Mouse (Mus musculus) liver, postnatal 0 days (tissue): ENCODE data around the gene Epor. TPM values are rescaled to one million over a fixed set of nuclear protein-coding genes. Genes with fewer than 3 reads are reported as not detected.

Experiments
- ATAC-seq: fragments of 200-750 bp; cut with Nextera tagmentation; 2 replicates; pipeline ENCODE4 v1.8.0; 2017; ENCODE audit warnings: mild to moderate bottlenecking, moderate library complexity
- DNase-seq: peaks from one replicate; pipeline ENCODE4 v3.0.0-alpha.2; 2016
- H3K27ac ChIP-seq: fragments of 300-500 bp; sonication (generic); 2 replicates; pipeline ENCODE4 v1.5.1; 2014; ENCODE audit warnings: antibody characterized with exemption, moderate library complexity, mild to moderate bottlenecking, low read depth
- H3K27me3 ChIP-seq: fragments of 300-500 bp; sonication (generic); 2 replicates; pipeline ENCODE4 v1.6.1; 2014; ENCODE audit warnings: low read length, control low read depth, mixed read lengths; ENCODE audit not compliant: insufficient read depth
- H3K36me3 ChIP-seq: fragments of 300-500 bp; sonication (generic); replicated peaks from 2 replicates; pipeline ENCODE4 v1.6.1; 2014; ENCODE audit warnings: mild to moderate bottlenecking, control low read depth, low read length, moderate library complexity, mixed read lengths; ENCODE audit not compliant: insufficient read depth
- H3K4me1 ChIP-seq: fragments of 300-500 bp; sonication (generic); 2 replicates; pipeline ENCODE4 v1.6.1; 2014; ENCODE audit warnings: antibody characterized with exemption, mild to moderate bottlenecking, control low read depth; ENCODE audit not compliant: insufficient read depth
- H3K4me2 ChIP-seq: fragments of 300-500 bp; sonication (generic); 2 replicates; pipeline ENCODE4 v1.6.1; 2014; ENCODE audit warnings: low read depth, mild to moderate bottlenecking, low read length, moderate library complexity, mixed read lengths
- H3K4me3 ChIP-seq: fragments of 300-500 bp; sonication (generic); 2 replicates; pipeline ENCODE4 v1.5.1; 2014; ENCODE audit warnings: low read depth, low read length
- H3K9ac ChIP-seq: fragments of 300-500 bp; sonication (generic); replicated peaks from 2 replicates; pipeline ENCODE4 v1.6.1; 2014; ENCODE audit warnings: mild to moderate bottlenecking, moderate library complexity
- H3K9me3 ChIP-seq: fragments of 300-500 bp; sonication (generic); 2 replicates; pipeline ENCODE4 v1.6.1; 2016; ENCODE audit warnings: mild to moderate bottlenecking, control low read depth, low read length, mixed read lengths
- CTCF ChIP-seq: sonication (generic); IDR thresholded peaks from 2 replicates; pipeline ENCODE4 v1.5.1; 2016; ENCODE audit warnings: antibody characterized with exemption, low read depth
- EP300 ChIP-seq: IDR thresholded peaks from 2 replicates; pipeline ENCODE4 v1.6.1; 2016; ENCODE audit warnings: antibody characterized with exemption, low read depth, mild to moderate bottlenecking
- WGBS: fragments of 180-500 bp; shearing (Covaris S2); extraction: QIAGEN DNeasy Blood & Tissue Kit; methylation state at CpG from one replicate; pipeline ENCODE4 v1.1.7; 2014; ENCODE audit not compliant: insufficient replicate concordance; 5-methylcytosine and 5-hydroxymethylcytosine counted together
- polyA plus RNA-seq: library from polyadenylated mRNA; unstranded; fragments of >200 nt; fragmentation: Nextera tagmentation; extraction: Ambion mirVana; gene quantifications from 2 replicates; pipeline ENCODE4 v1.2.1, GENCODE M21; 2015

Gene Epor
- polyA plus RNA-seq, 1 experiment from 2014 or later, result 41.6 TPM

DNA sequence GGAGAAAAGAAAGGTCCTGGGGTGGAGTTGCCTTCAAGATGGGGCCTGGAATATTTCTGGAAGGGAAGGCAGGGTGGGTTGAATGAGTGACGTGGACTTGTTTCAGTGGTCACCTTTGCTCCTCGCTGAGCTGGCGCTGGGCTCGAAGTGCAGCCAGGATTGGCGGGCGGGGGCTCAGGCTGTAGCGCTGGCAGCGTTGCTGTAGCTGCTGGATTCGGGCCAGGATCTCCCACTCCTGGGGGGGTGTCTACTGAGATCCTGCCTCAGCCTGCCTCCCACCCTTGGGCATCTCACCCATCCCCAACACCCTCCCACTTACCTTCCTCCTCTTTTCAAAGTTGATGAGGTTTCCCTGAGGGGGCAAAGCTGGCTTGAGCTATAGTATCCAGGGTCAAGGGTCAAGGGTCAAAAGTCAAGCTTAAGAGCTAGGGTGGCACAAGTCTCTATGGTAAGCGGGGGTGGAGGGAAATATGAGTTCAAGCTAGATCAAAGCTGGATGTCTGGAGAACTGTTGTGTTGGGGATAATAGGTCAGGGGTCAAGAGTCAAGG is 13.4 kb upstream of the Epor start:
- DNase-seq (no peak), ATAC-seq (no peak)
- WGBS, result 79% methylated on average over 9 of the region's 10 CpGs
- no peak overlapping the region for H3K9ac ChIP-seq
- TF ChIP-seq EP300, result no peak
- no peak for TF ChIP-seq CTCF
- no peaks in the 10 kb centered on the region for H3K36me3 ChIP-seq
- H3K27me3 ChIP-seq, result 0 out of 2 replicates have a peak, but pooled peaks cover 6% of the 10 kb centered on the region
- no peak overlapping the region for H3K4me2 ChIP-seq
- H3K27ac ChIP-seq, result no peak overlapping the region
- no peaks in the 10 kb centered on the region for H3K9me3 ChIP-seq
- H3K4me1 ChIP-seq, result no peaks in the 10 kb centered on the region
- no peak overlapping the region for H3K4me3 ChIP-seq

DNA sequence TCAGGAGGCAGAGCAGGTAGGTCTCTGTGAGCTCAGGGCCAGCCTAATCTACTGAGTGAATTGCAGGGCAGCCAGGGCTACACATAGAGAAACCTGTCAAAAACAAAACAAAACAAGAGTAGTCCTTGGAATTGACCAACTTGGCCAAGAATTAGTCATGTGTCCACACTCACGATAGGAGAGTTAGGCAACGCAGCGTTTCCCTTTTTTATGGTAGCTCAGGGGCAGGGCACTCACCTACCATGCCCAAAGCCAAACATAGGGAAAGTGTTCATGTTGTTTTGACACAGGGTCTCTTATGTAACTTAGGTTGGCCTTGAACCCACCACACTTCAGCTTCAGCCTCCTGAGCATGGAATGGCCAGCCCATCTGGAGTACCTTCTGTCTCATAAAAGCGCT is 6.0 kb upstream of the Epor start:
- 61% methylated on average over 4 of the region's 4 CpGs for WGBS
- Histone ChIP-seq H3K4me2 (no peak overlapping the region), H3K4me1 (peaks cover under 1% of the 10 kb centered on the region), H3K9ac (no peak overlapping the region), H3K36me3 (no peaks in the 10 kb centered on the region), H3K9me3 (no peaks in the 10 kb centered on the region), H3K27me3 (no peaks in the 10 kb centered on the region), H3K4me3 (no peak overlapping the region), H3K27ac (no peak overlapping the region)
- DNase-seq, result no peak
- TF ChIP-seq CTCF (no peak), EP300 (no peak)
- no peak for ATAC-seq

DNA sequence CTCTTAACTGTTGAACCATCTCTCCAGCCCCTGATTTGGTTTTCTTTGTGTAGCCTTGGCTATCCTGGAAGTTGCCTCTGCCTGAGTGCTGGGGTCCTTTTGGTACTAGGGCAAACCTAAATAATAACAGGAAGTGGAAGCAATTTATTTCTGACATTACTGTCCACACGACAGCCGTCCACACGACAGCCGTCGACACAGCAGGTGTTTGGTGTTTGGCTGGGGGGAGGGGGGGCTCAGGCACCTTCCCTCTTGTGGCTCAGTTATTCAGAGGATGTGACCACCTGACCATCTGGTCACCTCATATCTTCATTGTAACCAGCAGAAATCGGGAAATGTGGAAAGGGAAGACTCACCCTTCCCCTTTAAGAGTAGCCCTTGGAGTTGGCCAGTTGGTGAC is 5.6 kb upstream of the Epor start:
- no peak overlapping the region for H3K27ac ChIP-seq
- H3K9me3 ChIP-seq, result no peaks in the 10 kb centered on the region
- H3K36me3 ChIP-seq, result no peaks in the 10 kb centered on the region
- no peak overlapping the region for H3K9ac ChIP-seq
- 34% methylated on average over 6 of the region's 6 CpGs for WGBS
- H3K4me3 ChIP-seq, result no peak overlapping the region
- no peak overlapping the region for H3K4me2 ChIP-seq
- TF ChIP-seq EP300 (no peak), CTCF (no peak)
- DNase-seq (no peak), ATAC-seq (no peak)
- no peaks in the 10 kb centered on the region for H3K27me3 ChIP-seq
- peaks cover 5% of the 10 kb centered on the region for H3K4me1 ChIP-seq

DNA sequence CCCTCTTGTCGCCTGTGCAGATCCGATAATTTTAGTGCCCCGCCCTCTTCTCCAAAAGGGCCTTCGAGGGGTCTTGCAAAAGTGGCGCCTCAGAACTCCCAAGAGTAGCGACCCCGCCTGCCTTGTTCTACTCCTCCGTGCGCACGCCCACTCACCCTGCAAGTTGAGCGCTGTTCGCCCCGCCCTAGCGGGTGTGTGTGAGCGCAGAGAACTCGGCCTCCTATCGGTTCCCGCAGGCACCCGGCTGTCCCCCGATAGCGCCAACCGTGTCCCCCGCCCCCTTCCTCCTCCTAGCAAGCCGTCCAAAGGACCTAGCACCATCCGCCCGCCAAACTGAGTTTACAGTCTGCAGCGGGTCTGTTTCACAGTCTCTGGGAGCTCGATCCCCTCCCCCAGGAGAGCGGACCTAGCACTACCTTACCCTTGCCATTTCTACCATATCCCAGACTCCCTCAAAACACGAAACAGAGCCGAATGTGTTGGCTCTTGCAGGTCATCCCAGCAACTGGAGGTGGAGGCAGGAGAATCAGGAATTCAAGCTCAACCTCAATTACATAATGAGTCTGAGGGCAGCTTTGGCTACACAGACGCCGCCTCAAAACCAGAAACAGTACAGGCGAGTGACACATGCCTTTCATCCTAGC is 768 bp downstream of the Epor start:
- Histone ChIP-seq H3K27me3 (0 out of 2 replicates have a peak, but pooled peaks cover 11% of the 10 kb centered on the region), H3K4me3 (peak overlapping the region; percentile 74), H3K36me3 (peaks cover 32% of the 10 kb centered on the region), H3K4me2 (peak overlapping the region; percentile 71), H3K9me3 (no peaks in the 10 kb centered on the region), H3K27ac (peak overlapping the region; percentile 81), H3K4me1 (peaks cover 32% of the 10 kb centered on the region), H3K9ac (peak overlapping the region; percentile 70)
- TF ChIP-seq CTCF, result peak; percentile 36; the same call in 1 of the 2 replicates
- TF ChIP-seq EP300, result peak; percentile 93
- 3% methylated on average over 34 of the region's 34 CpGs for WGBS
- peak; percentile 94 for DNase-seq
- peak; percentile 93 for ATAC-seq

DNA sequence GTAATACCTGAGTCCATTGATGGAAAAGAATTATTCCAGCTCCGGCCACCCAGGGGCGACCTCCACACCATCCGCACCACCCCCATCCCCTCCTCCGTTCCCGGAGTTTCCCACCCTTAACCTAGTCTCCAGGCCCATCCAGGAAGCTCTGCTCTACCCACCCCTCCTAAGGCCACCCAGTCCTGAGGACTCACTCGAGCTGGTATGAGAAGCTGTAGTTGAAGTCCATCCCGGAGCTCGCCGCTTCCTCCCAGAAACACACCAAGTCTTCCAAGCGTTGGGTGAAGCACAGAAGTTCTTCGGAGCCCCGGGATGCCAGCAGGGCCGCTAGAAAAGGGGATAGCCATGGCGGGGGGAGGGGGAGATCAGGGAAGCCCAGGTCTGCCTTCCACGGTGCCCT is 1.3 kb downstream of the Epor start:
- Histone ChIP-seq H3K36me3 (peaks cover 32% of the 10 kb centered on the region), H3K27ac (peak overlapping the region; percentile 81), H3K4me1 (peaks cover 32% of the 10 kb centered on the region), H3K4me2 (peak overlapping the region; percentile 71), H3K27me3 (0 out of 2 replicates have a peak, but pooled peaks cover 11% of the 10 kb centered on the region), H3K4me3 (peak overlapping the region; percentile 74), H3K9ac (peak overlapping the region; percentile 70), H3K9me3 (no peaks in the 10 kb centered on the region)
- TF ChIP-seq CTCF (peak; percentile 20; the same call in 1 of the 2 replicates), EP300 (no peak)
- 0% methylated on average over 15 of the region's 15 CpGs for WGBS
- ATAC-seq (peak; percentile 29), DNase-seq (peak; percentile 34)

DNA sequence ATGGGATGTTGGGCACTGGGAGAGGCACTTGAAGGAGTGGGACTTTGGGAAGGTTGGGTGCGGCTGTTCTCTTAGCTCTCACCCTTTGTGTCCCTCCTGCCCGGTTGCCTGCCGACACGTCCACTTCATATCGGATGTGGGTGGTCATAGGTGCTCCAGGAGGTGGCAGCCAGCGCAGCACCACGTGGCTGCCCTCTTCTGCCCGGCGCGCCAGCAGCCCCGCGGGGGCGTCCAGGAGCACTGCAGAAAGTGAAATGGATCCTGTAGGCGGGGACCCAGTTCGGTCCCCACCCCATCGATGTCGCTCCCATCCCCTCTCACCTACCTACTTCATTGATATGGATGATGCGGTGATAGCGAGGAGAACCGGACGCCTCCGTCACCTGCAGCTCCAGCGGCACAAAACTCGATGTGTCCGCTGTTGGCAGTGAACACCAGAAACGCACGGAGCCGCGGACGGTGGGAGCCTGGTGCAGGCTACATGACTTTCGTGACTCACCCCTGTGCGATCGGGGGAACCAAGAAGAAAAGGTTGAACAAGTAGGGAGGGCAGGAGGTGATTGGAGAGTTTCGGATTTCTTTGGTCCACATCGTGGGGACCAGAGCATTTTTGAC is 1.8 kb downstream of the Epor start:
- Histone ChIP-seq H3K36me3 (peaks cover 32% of the 10 kb centered on the region), H3K27ac (peak overlapping the region; percentile 81), H3K27me3 (0 out of 2 replicates have a peak, but pooled peaks cover 11% of the 10 kb centered on the region), H3K9me3 (no peaks in the 10 kb centered on the region), H3K4me3 (peak overlapping the region; percentile 74), H3K4me1 (peaks cover 34% of the 10 kb centered on the region), H3K4me2 (peak overlapping the region; percentile 71), H3K9ac (peak overlapping the region; percentile 70)
- TF ChIP-seq EP300, result no peak
- 0 out of 2 replicates have a peak, but pooled peaks have one; percentile 7 for TF ChIP-seq CTCF
- ATAC-seq, result no peak
- WGBS, result 4% methylated on average over 35 of the region's 35 CpGs
- DNase-seq, result peak; percentile 47
